ENCODE assay signal across 17 mouse cellular contexts in the genomic region with DNA sequence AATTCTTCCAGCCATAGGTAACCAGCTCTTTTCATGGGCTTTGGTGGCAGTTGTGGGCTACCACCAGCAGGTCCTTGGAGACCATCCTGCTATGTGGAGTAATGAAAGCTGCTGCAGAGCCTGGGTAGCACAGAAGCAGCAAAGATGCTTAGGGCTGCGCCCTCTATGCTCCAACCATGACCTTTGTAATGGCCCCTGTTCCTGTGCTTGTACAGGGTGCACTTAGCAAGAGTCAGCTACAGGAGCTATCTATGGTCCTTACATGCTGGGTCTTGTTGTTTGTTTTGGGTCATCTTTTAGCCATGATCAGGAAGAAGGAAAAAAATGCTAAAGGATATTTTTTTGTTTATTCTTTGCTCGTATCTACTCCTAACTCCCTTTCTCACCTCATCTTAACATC.
"Had no signal": no experiment of that assay in that cellular context is flagged by ENCODE, and none has a peak within 500 bp of the region (broad histone marks: within the 10 kb centered on the region; RNA-seq: fewer than 3 reads in every experiment).

No protein-coding gene starts in this region.

- H3K9ac ChIP-seq: liver, embryonic 14.5 days; lung, embryonic 14.5 days; midbrain, embryonic 12.5 days; neural tube, embryonic 12.5 days had no signal

- H3K9me3 ChIP-seq: midbrain, embryonic 12.5 days; neural tube, embryonic 12.5 days had no signal

- H3K36me3 ChIP-seq: midbrain, embryonic 12.5 days had no signal

- H3K4me3 ChIP-seq: megakaryocyte, embryonic 14.5 days; midbrain, embryonic 12.5 days; neural tube, embryonic 12.5 days had no signal

- H3K4me2 ChIP-seq: lung, embryonic 14.5 days; midbrain, embryonic 12.5 days; neural tube, embryonic 12.5 days had no signal

- DNase-seq: lung, adult 18-20 months; lung, embryonic 14.5 days; lung, postnatal 14 days; lung, postnatal 36 days; retina, postnatal 1 day; right cerebral cortex, adult 18-20 months; right cerebral cortex, postnatal 25 days; right cerebral cortex, postnatal 4 days; spleen, adult 18-20 months; thymus, adult 18-20 months; thymus, postnatal 14 days; thymus, postnatal 36 days had no signal

- H3K4me1 ChIP-seq: megakaryocyte, embryonic 14.5 days; midbrain, embryonic 12.5 days; neural tube, embryonic 12.5 days had no signal

- H3K27ac ChIP-seq: liver, embryonic 14.5 days; macrophage; midbrain, embryonic 12.5 days; neural tube, embryonic 12.5 days had no signal

- H3K27me3 ChIP-seq: megakaryocyte, embryonic 14.5 days; midbrain, embryonic 12.5 days; neural tube, embryonic 12.5 days had no signal
